Mouse (Mus musculus) forelimb bud, embryonic 11.5 days (tissue): ENCODE measurements at regions not wholly inside any gene's neighbourhood (a gene's known extent, or its start where the extent isn't known, plus 50 kb on each side); places are given as distances from the start of the nearest gene placed in this dataset.

Source experiments
- DNase-seq: peaks from one replicate; pipeline ENCODE4 v3.0.0-alpha.2; 2012; ENCODE audit warnings: low read depth, low spot score

DNA sequence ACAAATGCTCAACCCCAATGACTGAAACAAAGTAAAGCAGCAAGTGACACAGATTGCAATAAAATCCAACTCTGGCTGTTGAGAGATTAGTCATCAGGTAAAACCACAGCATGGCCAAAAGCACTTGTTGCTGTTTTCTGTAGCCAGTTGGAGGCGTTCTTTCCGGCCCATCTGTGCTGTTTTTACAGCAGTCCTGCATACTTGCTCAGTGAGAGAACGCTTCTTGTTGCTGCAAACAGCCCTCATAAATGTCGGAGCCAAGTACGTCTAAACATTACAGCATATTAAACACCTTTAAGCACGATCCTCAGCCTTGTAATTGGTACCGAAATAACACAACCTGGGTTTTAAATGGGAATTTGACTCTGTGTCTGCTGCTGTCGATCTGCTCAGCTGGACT is 65.6 kb upstream of the Hs3st3a1 start:
- DNase-seq = peak; percentile 53

DNA sequence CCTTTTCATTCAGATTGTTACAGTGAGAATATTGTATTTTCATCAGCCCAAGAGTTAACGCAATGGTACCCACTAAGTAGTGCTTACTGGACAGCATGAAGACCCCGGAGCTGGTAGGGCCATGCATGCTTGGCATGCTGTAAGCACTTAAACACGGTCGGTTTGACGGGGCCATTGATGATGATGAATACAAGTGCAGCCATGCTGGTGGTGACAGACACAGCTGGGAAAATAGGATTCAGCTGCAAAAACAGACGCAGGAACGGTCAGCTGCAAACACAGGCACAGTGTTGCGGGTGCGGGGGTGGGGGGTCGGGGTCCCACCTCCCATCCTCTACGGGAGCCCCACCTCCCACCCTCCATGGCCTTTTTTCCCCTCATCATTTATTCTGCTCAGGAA is 99.7 kb upstream of the Hs3st3a1 start:
- DNase-seq = peak; percentile 35

GRCm38 (mm10) chr11:64332406-64332805 is 102.7 kb upstream of the Hs3st3a1 start:
- DNase-seq = no peak

DNA sequence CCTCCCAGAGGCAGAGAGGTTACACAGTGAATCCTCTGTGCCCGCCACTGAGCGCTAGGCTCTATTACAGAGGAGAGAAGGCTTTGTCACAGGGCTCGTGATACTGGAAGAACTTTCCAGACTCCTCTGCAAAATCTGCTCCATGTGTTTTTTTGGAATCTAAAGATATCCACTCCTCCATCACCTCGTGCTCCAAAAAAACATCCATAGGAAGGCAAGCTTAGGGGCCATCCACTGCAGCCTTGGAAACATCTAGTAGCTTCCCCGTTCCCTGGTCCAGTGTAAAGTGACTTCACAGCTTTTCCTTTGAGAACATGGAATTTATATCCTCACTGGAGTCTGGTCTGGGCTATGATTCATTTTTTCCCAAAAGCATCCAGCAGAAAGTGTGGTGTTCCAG is 103.3 kb upstream of the Hs3st3a1 start:
- no peak for DNase-seq

DNA sequence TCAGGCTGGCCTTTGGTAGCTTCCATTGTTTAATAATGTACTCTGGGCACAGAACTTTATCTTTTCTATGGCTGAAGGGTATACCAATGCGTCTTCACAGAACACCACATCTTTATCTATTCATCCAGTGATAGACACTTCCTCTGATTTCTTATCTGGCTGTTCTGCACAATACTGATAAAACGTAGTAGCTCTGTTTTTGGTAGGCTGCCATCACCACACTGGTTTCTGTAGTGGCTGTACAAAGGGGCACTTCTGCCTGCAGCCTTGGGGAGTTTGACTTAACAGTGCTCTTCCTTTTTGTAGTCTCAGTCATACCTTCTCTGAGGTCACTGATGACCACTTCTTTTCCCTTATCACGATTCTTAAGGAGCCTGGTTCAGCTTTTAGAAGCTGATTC is 106.0 kb upstream of the Hs3st3a1 start:
- DNase-seq = no peak

DNA sequence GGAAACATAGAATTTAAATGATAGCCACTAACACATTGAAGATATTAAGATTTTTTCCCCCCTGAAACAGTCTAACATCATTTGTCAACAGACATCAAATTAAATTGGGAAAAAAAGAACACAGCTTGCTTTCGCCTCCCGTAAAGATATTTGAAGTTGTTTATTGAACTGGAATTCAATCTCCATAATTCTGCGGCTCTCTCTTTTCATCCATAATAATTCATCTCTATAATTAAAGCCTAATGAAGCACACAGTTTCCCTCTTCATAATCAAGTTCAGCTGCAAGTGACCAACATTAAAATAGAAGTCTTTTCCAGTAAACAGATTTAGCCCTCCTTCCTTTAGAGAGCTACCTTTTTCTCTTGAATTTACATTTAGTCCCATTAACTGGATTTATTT is 107.4 kb upstream of the Hs3st3a1 start:
- DNase-seq = no peak

DNA sequence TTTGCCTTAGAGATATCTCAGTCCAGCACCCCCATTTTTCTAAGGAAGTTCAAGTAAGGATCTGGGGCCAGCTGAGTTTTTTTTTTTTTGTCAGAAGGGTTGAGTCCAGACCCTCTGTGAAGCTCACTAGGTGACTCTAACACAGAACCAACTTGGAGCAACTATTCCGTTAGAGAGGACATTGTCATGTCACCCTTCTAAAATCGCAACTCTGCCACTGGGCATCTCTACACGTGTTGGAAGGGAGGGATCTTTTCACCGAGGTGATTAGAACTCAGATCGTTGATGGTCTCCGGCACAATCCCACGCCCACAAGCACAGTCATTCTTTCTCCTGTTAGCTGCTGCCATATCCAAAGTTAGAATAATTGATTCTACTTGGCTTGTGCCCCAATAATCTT is 108.5 kb upstream of the Hs3st3a1 start:
- DNase-seq = no peak

DNA sequence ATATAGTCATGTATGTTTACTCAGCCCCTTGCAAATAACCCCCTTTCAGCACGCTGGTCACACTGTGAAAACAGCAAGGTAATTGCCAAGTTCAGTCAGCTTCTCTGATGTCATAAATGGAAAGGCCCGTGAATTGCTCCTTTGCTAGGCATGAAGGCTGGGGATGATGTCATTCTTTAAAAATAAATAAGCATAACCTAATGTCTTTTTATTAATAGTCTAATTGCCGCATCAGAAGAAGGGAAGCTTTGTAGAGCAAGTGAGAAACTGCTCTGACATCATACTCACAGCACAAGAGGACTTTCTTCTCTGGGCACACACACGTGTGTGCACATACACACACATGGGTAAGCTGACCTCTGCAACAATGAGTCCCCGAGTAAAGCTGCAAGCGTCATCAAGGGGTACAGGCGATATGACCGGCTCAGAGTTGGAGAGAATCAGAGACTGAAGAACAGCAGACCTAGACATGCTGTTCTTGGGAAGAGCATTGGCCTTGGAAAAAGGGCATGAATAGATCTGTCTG is 113.2 kb upstream of the Hs3st3a1 start:
- DNase-seq = no peak

DNA sequence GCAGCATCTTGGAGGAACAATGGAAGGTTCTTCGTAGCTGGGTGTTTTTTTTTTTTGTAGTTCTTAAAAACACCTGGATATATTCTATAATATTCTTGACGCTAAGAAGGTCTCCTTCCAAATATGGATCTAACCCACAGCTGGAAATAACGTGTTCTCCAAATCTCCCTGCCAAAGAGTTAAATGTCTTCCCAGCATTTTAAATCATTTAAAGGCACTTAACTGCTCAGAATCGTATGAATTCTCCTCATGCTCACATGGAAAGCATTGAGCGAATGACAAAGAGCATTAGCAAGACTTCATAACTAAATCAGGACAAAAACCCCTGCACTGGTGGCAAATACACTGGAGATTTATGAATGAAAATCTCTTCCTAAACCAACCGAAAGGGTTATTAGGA is 117.7 kb upstream of the Hs3st3a1 start:
- no peak for DNase-seq

GRCm38 (mm10) chr11:64314997-64315396 is 120.1 kb upstream of the Hs3st3a1 start:
- DNase-seq = no peak

DNA sequence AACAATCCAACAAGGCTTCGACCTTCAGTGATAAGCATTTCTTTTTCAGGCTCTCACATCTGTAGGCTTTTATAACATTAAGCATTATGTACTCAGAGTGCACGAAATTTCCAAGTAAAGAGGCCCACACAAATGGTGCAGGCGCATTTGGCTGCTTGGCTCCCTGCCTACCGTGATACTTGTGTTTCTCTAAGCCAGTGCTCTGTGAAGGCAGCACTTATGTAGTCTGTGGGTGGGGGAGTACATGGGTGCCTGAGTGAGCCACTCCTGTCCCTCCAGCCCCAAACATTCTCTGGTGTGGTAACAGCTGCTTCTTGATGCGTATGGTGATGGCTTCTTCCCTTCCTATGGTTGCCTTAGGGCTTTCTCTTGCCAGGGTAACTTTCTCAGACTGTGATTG is 121.9 kb upstream of the Hs3st3a1 start:
- DNase-seq = no peak

DNA sequence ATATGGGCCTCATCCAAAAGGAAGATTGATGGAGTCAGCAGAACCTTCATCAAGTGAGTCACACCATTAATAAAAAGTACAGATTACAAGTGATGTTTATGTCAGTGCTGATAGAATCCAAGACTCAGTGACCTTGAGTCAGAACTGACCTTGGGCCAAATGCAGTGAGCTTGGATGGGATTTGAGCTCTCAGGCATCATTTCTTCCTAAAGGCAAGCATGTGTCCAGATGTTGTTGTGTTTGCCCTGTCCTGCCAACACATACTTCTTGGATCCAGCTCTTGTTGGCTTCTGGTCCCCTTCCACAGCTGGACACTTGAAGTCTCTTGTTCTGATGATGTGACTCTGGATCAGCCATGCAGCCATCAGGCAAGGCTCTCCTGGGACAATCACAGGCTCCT is 125.3 kb upstream of the Hs3st3a1 start:
- no peak for DNase-seq

DNA sequence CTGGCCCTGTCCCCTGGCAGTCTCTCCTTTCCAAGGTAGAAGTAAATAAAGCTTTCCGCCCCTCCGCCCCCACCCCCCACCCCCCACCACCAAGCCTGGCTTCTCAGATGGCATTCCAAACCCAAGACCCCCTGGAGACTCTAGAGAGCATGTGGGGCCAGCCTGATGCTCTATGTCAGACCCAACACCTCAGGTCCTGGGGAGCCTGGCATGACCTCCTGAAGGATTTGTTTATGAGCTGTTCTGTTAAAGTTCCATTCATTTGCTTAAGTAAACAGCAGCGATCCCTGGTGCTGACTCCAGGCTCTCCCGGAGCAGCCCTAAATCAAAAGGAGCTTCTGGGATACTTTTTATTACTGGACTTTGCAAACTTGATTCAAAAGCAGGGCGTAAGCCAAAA is 137.3 kb upstream of the Hs3st3a1 start:
- peak; percentile 61 for DNase-seq

DNA sequence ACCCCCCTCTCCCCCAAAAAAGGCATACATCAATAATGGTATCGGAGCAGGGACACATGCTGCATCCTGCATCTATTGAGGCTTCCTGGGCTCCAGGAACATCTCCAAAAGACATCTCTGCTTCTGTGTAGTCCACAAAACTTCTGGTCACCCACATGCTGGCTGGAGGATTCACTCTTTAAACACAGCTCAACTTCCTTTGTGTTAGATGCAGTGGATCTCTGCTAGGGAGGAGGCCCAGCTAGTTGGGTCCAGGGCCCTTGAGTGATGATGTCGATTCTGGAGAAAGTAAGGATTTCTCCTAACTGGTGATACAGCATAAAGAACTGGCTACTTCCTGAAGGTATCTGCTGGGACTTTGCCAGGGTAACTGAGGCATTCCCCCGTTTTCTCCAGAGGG is 146.9 kb upstream of the Hs3st3a1 start:
- no peak for DNase-seq

DNA sequence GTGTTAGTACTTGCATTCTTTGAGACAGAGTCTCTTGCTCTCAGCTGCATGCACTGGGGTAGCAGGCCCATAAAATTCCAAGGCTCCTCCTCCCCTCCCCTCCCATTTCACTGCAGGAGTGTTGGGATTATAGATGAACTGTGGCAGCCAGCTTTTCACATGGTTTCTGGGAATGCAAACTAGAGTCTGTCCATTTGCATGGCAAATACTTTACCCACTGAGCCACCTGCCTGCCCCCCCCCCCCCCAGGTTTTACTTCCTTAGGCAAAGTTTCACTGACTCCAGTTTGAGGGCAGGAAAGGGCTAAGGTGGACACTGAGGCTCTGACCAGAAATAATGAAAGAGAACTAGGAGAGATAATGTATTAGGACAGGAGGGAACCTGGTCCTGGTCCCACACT is 147.6 kb upstream of the Hs3st3a1 start:
- no peak for DNase-seq

DNA sequence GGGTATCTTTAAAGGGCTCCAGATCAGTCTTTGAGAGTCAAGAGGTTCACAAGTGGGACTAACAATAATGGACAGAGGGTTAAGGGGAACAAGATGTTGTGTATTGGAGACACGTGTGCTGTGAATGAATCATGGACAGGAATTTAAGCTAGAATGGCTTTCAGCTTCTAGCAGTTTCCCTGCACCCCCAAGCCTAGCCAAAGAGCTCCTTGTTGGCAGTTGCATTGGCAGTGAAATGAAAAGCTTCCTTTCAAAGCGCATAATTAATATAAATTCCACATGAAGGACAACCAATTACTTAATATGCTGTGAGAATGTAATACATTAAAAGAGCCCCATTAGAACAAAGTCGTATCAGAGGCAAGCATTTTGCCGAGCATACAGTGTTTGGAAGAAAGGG is 153.4 kb upstream of the Hs3st3a1 start:
- no peak for DNase-seq

GRCm38 (mm10) chr11:64278259-64279003 is 156.7 kb upstream of the Hs3st3a1 start:
- DNase-seq = no peak

DNA sequence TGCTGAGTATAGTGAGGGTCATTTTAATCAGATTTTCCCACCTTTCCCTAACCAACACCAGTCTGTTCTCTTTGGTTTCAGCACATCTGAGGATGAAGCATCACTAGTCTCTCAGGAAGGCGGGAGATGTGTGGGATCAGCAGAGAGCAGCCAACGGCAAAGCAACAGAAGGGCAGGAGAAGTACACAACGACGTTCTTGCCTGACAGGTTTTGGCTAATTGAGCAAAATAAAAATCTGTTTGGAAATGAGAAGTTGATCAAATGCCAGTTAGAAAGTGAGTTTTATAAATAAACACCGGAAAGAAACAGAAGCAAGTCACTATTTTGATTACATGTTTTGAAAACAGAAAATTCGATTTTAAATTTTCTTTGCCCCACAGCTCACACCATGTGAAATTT is 161.4 kb upstream of the Hs3st3a1 start:
- DNase-seq = no peak

GRCm38 (mm10) chr11:64273214-64273613 is 161.9 kb upstream of the Hs3st3a1 start:
- DNase-seq = no peak

- DNase-seq = peak; percentile 23
These were observed 167.0 kb upstream of the Hs3st3a1 start for GRCm38 (mm10) chr11:64268121-64268520.

DNA sequence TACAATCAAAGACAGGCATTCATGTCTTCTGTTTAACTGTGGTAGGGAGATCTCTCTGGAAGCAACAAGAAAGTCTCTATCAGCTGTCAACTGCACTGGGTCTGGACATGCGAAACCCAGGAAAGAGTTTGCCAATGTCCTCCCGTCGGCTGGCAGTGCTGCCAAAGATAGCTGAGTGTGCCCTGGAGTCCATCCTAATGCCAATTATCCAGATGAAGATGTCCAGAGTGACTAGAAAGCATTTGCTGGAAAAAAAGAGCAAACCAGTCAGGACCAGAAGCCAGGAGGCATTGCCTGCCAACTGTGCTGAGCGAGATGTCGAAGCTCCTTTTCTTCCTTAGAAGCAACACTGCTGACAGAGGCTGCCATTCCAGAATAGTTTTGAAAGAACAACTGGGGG is 167.6 kb upstream of the Hs3st3a1 start:
- no peak for DNase-seq

GRCm38 (mm10) chr11:64253517-64254385 is 174.5 kb upstream of the Cox10 start:
- no peak for DNase-seq

DNA sequence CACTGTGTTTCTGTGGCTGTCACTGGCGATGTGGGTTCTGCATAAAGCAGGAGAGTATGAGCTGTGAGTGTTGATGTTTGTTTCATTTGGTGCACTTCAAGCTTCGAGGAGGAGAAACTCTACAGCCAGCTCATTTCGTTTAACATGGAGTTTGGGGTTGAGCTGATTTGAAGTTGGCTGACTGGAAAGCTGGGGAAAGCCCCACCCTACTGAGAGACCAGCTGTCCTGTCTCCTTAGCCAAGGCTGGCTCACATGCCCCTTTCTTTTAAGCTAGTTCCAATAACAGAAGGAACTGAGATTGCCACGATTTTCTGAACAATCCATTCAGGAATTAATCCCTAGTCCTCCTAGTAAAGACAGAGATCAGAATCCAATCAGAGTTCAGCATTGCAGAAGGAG is 157.6 kb upstream of the Cox10 start:
- DNase-seq = no peak
